Mouse (Mus musculus) kidney, embryonic 14.5 days (tissue): ENCODE data around the gene Olfr212. TPM values are rescaled to one million over a fixed set of nuclear protein-coding genes. Genes with fewer than 3 reads are reported as not detected.
"Not testable (repeated sequence)": the region's sequence is repeated elsewhere in the genome, so short reads cannot be mapped to it uniquely, and the experiment has no call there.

ENCODE experiments used
- ATAC-seq: fragments of 200-750 bp; cut with Nextera tagmentation; 2 replicates; pipeline ENCODE4 v1.8.0; 2017; ENCODE audit warnings: moderate number of reproducible peaks, mild to moderate bottlenecking, moderate TSS enrichment, moderate library complexity; ENCODE audit not compliant: low FRiP score, low TSS enrichment
- H3K27ac ChIP-seq: fragments of 300-500 bp; sonication (generic); 2 replicates; pipeline ENCODE4 v1.5.1; 2014; ENCODE audit warnings: low read depth, mild to moderate bottlenecking, low read length, moderate library complexity, mixed read lengths
- H3K27me3 ChIP-seq: fragments of 300-500 bp; sonication (generic); 2 replicates; pipeline ENCODE4 v1.6.1; 2014; ENCODE audit warnings: mild to moderate bottlenecking, low read length; ENCODE audit not compliant: control insufficient read depth, insufficient read depth
- H3K36me3 ChIP-seq: fragments of 300-500 bp; sonication (generic); 2 replicates; pipeline ENCODE4 v1.6.1; 2014; ENCODE audit warnings: low read length, mixed read lengths; ENCODE audit not compliant: control insufficient read depth, insufficient read depth
- H3K4me1 ChIP-seq: fragments of 300-500 bp; sonication (generic); 2 replicates; pipeline ENCODE4 v1.6.1; 2014; ENCODE audit warnings: low read length, mixed read lengths; ENCODE audit not compliant: control insufficient read depth, insufficient read depth
- H3K4me2 ChIP-seq: fragments of 300-500 bp; sonication (generic); replicated peaks from 2 replicates; pipeline ENCODE4 v1.6.1; 2014; ENCODE audit warnings: low read depth, mild to moderate bottlenecking, low read length
- H3K4me3 ChIP-seq: fragments of 300-500 bp; sonication (generic); 2 replicates; pipeline ENCODE4 v1.5.1; 2014; ENCODE audit warnings: mild to moderate bottlenecking, low read length
- H3K9ac ChIP-seq: fragments of 300-500 bp; sonication (generic); 2 replicates; pipeline ENCODE4 v1.6.1; 2014; ENCODE audit warnings: low read depth, mild to moderate bottlenecking, low read length, moderate library complexity
- H3K9me3 ChIP-seq: fragments of 300-500 bp; sonication (generic); 2 replicates; pipeline ENCODE4 v1.6.1; 2016; ENCODE audit warnings: low read length; ENCODE audit not compliant: control insufficient read depth
- WGBS: fragments of 180-500 bp; shearing (Covaris S2); extraction: QIAGEN DNeasy Blood & Tissue Kit; methylation state at CpG from one replicate; pipeline ENCODE4 v1.1.7; 2014; 5-methylcytosine and 5-hydroxymethylcytosine counted together
- polyA plus RNA-seq: library from polyadenylated mRNA; unstranded; fragments of >200 nt; fragmentation: Nextera tagmentation; extraction: Ambion mirVana; gene quantifications from 2 replicates; pipeline ENCODE4 v1.2.1, GENCODE M21; 2014

Gene Olfr212
- polyA plus RNA-seq, 1 experiment from 2014 or later: not detected

- no peaks in the 10 kb centered on the region for H3K36me3 ChIP-seq
- H3K4me1 ChIP-seq: no peaks in the 10 kb centered on the region
- H3K9me3 ChIP-seq: no peaks in the 10 kb centered on the region
- ATAC-seq: no peak
- H3K27me3 ChIP-seq: no peaks in the 10 kb centered on the region
- no peak overlapping the region for H3K4me3 ChIP-seq
- H3K4me2 ChIP-seq: no peak overlapping the region
- H3K27ac ChIP-seq: no peak overlapping the region
- 87% methylated on average over 1 of the region's 1 CpGs for WGBS
- H3K9ac ChIP-seq: no peak overlapping the region
Observed at GRCm38 (mm10) chr6:116495960-116496359, 10.4 kb upstream of the Olfr212 start.

DNA sequence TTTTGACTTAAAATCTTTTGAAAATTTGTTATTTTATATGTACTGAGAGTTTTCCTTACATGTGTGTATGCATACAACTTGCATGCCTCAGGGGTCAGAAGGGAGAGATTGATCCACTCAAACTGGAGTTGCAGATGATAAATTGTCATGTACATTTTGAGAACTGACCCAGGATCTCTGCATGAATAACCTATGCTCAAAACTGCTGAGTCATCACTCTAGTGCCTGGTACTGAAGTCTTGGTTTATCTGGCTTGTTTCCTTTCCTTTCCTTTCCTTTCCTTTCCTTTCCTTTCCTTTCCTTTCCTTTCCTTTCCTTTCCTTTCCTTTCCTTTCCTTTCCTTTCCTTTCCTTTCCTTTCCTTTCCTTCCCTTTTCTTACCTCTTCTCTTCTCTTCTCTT lies 8.5 kb downstream of the Olfr212 start:
- Histone ChIP-seq H3K9ac (no peak overlapping the region), H3K9me3 (no peaks in the 10 kb centered on the region), H3K27ac (no peak overlapping the region), H3K4me1 (no peaks in the 10 kb centered on the region), H3K27me3 (no peaks in the 10 kb centered on the region), H3K36me3 (no peaks in the 10 kb centered on the region), H3K4me3 (no peak overlapping the region), H3K4me2 (no peak overlapping the region)
- no peak for ATAC-seq

DNA sequence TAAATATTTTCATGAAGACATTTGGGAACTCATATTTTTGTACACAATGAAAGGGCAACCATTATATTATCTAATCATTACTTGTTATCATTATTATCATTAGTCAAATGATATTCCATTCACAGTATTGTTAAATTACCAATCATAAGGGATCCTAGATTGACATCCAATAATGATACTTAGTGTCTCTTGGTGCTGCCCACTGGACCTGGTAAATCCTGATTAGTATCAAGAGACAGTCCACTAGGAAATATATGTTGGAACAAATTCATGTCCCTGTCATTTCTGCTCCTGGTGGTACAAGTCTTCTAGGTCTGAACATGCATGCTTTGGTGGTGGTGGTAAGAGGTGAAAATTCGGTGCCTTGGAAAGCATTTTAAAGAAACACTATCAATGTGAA lies 31.8 kb downstream of the Olfr212 start, which contains the start of gene Olfr213:
Gene Olfr213, plus strand, starts transcription at position 301 of the 400 bp plus-strand sequence.
- H3K9me3 ChIP-seq: no peaks in the 10 kb centered on the region
- no peaks in the 10 kb centered on the region for H3K4me1 ChIP-seq
- H3K4me2 ChIP-seq: no peak within 1 kb of the TSS
- no peak within 1 kb of the TSS for H3K4me3 ChIP-seq
- no peak for ATAC-seq
- H3K36me3 ChIP-seq: no peaks in the 10 kb centered on the region
- H3K27me3 ChIP-seq: no peaks in the 10 kb centered on the region
- H3K9ac ChIP-seq: no peak within 1 kb of the TSS
- H3K27ac ChIP-seq: no peak within 1 kb of the TSS
- WGBS: 86% methylated on average over 1 of the region's 1 CpGs

- ATAC-seq: no peak
- Histone ChIP-seq H3K27me3 (0 out of 2 replicates have a peak, but pooled peaks cover 3% of the 10 kb centered on the region), H3K9me3 (no peaks in the 10 kb centered on the region), H3K36me3 (no peaks in the 10 kb centered on the region), H3K4me1 (no peaks in the 10 kb centered on the region), H3K4me3 (no peak overlapping the region), H3K27ac (no peak overlapping the region), H3K9ac (no peak overlapping the region), H3K4me2 (no peak overlapping the region)
- 92% methylated on average over 2 of the region's 2 CpGs for WGBS
Observed at GRCm38 (mm10) chr6:116542500-116542899, 36.2 kb downstream of the Olfr212 start.

- not testable (repeated sequence) for ATAC-seq, H3K36me3 ChIP-seq, H3K4me1 ChIP-seq, H3K27ac ChIP-seq, H3K27me3 ChIP-seq, H3K9me3 ChIP-seq, H3K4me2 ChIP-seq, H3K4me3 ChIP-seq, H3K9ac ChIP-seq
- 96% methylated on average over 11 of the region's 11 CpGs for WGBS
Observed at GRCm38 (mm10) chr6:116550841-116551240, 44.5 kb downstream of the Olfr212 start, which contains the start of gene Gm5580. Gene Gm5580, plus strand, starts transcription at chr6:116551141.

DNA sequence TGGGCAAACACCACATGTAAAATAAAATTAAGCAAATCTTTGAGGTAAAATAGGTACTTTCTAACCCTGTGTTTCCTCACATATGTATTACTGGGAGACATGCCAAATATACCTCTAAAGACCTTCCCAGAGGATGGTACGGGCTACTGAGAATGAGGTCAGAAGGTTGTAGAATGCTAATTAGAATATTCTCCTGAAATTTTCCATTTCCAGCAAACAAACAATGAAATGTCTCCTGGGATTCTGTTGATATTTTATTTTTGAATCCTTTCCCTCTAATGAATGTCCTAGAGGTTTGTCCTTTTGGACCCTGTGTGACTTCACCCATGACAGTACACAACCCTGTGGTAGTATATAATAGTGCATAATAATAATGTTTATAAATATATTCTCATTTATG lies 47.6 kb downstream of the Olfr212 start, which contains the start of gene Olfr214:
Gene Olfr214, plus strand, starts transcription at position 301 of the 400 bp plus-strand sequence.
- H3K4me1 ChIP-seq: no peaks in the 10 kb centered on the region
- ATAC-seq: no peak
- no peak within 1 kb of the TSS for H3K27ac ChIP-seq
- WGBS: 75% methylated on average over 1 of the region's 1 CpGs
- no peak within 1 kb of the TSS for H3K4me3 ChIP-seq
- no peaks in the 10 kb centered on the region for H3K27me3 ChIP-seq
- H3K36me3 ChIP-seq: no peaks in the 10 kb centered on the region
- H3K4me2 ChIP-seq: no peak within 1 kb of the TSS
- no peaks in the 10 kb centered on the region for H3K9me3 ChIP-seq
- H3K9ac ChIP-seq: no peak within 1 kb of the TSS

- Histone ChIP-seq H3K9me3 (no peaks in the 10 kb centered on the region), H3K4me3 (no peak overlapping the region), H3K27ac (no peak overlapping the region), H3K4me2 (no peak overlapping the region), H3K27me3 (no peaks in the 10 kb centered on the region), H3K4me1 (no peaks in the 10 kb centered on the region), H3K9ac (no peak overlapping the region), H3K36me3 (no peaks in the 10 kb centered on the region)
- peak; percentile 75; the same call in 1 of the 2 replicates for ATAC-seq
- WGBS: 43% methylated on average over 3 of the region's 3 CpGs
Observed at GRCm38 (mm10) chr6:116554952-116555351, 48.6 kb downstream of the Olfr212 start.

Other genes starting within 250 kb of the Olfr212 start
- gene Zfand4, start 242.3 kb upstream of the Olfr212 start, polyA plus RNA-seq: 5.9 and 8.3 TPM in 2 replicates
- gene March8, start 168.5 kb upstream of the Olfr212 start, polyA plus RNA-seq: 28.6 and 40.0 TPM in 2 replicates
- 0.07 and 0.41 TPM in 2 replicates for gene Alox5, start 45.3 kb upstream of the Olfr212 start, polyA plus RNA-seq
- not detected in 2 replicates for gene Olfr211, start 17.4 kb upstream of the Olfr212 start, polyA plus RNA-seq
- not detected in 2 replicates for gene Olfr213, start 31.9 kb downstream of the Olfr212 start, polyA plus RNA-seq
- 0.60 and 0.64 TPM in 2 replicates for gene Gm5580, start 44.6 kb downstream of the Olfr212 start, polyA plus RNA-seq
- not detected in 2 replicates for gene Olfr214, start 47.7 kb downstream of the Olfr212 start, polyA plus RNA-seq
- not detected in 2 replicates for gene Olfr215, start 77.7 kb downstream of the Olfr212 start, polyA plus RNA-seq
- 187 and 240 TPM in 2 replicates for gene Zfp422, start 122.5 kb downstream of the Olfr212 start, polyA plus RNA-seq
- 23.1 and 27.5 TPM in 2 replicates for gene Depp1, start 144.1 kb downstream of the Olfr212 start, polyA plus RNA-seq
- 5.4 and 7.8 TPM in 2 replicates for gene Rassf4, start 167.4 kb downstream of the Olfr212 start, polyA plus RNA-seq
- gene Tmem72, start 210.4 kb downstream of the Olfr212 start, polyA plus RNA-seq: 1.4 and 1.8 TPM in 2 replicates